Mouse (Mus musculus): ENCODE data around the gene Fmnl1.

Fmnl1 gene

GRCm38 (mm10) chr11:103170494-103171285 lies at the start of gene Fmnl1:
Fmnl1 (plus strand) TSS chr11:103171107.
- peak; percentile 27 for DNase-seq (ENCODE audit: low read depth, low spot score)

- no peak for DNase-seq (ENCODE audit: low read depth, low spot score)
Measured at GRCm38 (mm10) chr11:103131701-103132575, 39.0 kb upstream of the Fmnl1 start, which contains the start of gene Hexim2. Hexim2 (plus strand) TSS chr11:103132429.

GRCm38 (mm10) chr11:103132576-103133455 lies 38.1 kb upstream of the Fmnl1 start:
- peak; percentile 100 for DNase-seq (ENCODE audit: low read depth, low spot score)

- no peak for DNase-seq (ENCODE audit: low read depth, low spot score)
Measured at GRCm38 (mm10) chr11:103133456-103134185, 37.3 kb upstream of the Fmnl1 start.

DNA sequence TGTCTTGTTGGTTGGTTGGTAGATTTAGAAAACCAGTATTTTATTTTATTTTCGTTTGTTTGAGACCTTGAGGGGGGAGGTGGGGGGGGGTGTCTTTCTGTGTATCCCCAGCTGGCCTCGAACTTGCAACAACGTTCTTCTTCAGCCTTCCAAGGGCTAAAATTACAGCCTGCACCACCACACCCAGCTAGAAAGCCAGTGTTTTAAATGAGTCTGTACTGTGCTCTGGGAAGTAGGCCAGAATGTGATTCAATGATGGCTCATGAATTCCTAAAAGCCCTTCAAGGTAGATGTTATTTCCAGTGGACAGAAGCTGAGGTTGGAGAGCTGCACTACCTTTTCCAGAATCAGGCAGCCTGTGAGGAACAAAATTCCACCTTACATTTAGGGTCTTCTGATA lies 36.7 kb upstream of the Fmnl1 start:
- DNase-seq (ENCODE audit: low read depth, low spot score), result no peak

GRCm38 (mm10) chr11:103136039-103136577 lies 34.8 kb upstream of the Fmnl1 start:
- DNase-seq (ENCODE audit: low read depth, low spot score), result no peak

DNA sequence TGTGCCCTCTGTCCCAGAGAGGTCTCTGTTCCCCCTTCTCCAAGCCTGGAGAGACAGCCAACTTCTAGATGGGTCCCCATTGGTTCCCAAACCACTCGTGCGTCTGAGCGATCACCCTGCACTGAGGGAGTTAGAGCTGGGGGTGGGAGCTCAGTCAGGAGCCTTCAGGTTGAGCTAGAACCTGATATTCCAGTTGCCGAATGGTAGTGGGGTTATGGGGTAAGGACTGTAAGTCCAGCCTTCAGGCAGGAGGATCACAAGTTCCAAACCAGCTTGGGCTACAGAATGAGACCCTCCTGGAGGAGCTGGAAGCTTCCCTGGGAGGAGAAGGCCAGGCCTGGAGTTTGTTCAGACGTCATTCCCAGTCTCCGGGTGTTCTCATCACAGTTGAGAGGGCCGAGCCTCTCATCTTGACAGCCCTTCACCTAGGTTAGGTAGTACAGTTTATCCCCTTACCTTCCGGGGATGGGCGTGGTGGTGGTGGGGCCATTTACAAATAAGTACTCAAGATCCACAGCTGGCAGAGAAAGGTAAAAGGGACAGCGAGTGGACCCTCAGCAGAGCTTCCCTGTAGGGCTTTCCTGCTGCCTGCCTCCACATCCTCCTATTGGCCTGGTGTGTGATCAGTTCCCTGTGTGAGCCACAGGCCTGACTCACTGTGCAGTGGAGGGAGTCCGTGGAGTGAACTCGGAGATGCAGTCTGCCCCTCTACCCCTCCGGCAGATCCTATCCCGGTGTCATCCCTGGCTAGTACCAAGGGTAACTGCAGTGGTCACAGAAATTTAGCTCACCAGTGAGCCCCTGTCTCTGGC lies 30.8 kb upstream of the Fmnl1 start:
- DNase-seq (ENCODE audit: low read depth, low spot score), result no peak

DNA sequence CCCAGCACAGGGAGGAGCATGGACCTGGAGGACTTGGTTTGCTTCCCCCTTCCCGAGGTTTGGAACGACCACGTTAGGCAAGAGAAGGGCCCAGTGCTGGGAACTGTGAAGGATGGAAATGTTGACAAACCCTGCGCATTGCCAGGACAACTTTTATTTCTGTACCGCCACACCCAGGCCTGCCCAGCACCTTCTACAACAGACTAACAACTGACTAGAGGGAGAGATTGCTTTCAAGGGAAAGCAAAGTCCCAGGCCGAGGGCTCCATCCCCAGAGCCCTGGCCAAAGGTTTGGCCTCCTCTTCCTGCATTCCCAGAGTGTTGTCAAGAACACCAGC lies 30.2 kb upstream of the Fmnl1 start:
- no peak for DNase-seq (ENCODE audit: low read depth, low spot score)

DNA sequence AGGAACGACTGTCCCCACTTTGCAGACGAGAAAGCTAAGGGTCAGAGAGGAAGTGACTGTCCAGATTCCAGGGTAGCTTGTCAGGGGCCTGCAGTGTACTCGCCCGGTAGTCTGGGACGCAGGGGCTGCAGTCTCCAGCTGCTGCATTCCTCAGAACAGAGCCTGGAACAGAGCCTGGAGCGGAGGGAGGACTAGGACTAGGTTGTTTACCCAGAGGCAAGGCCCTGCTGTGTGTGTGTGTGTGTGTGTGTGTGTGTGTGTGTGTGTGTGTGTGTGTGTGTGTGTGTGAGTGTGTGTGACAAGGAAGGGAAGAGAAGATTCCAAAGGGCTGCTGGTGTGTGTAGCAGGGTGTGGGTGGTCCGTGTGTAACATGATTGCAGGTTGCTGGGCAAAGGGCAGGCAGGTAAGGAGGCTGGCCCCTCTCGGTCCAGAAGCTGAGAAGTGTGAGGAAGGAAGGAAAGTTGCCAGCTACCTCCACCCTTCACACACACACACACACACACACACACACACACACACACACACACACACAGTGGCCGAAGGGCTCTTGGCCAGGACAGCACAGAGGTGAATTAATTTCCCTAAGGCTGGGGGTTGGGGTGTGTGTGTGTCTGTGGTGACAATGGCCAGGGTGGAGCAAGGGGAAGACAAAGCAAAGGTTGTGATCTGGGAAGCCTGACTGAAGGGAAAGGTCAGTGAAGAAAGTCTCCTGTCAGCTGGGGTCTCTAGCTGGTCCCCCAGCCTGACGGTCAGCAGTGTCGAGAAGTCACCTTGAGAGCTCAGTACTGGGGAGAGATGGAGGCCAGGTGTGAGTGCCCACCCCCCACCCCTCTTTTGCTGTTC lies 29.6 kb upstream of the Fmnl1 start:
- DNase-seq (ENCODE audit: low read depth, low spot score), result no peak

DNA sequence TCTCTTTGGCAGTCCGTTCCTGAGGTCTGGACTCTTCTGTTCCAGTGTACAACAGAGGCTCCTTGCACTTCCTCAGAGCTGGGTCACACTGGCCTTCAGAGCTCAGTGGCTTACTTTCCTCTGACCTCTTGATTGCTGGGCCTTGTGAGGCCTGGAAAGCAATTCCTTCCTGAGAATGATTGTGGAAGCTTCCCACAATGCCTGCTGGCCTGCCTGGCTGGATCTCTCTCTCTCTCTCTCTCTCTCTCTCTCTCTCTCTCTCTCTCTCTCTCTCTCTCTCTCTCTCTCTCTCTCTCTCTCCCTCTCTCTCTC lies 29.0 kb upstream of the Fmnl1 start:
- no peak for DNase-seq (ENCODE audit: low read depth, low spot score)

GRCm38 (mm10) chr11:103142441-103143182 lies 28.3 kb upstream of the Fmnl1 start:
- DNase-seq (ENCODE audit: low read depth, low spot score), result peak; percentile 69

- DNase-seq (ENCODE audit: low read depth, low spot score), result no peak
Measured at GRCm38 (mm10) chr11:103144309-103145285, 26.3 kb upstream of the Fmnl1 start.

DNA sequence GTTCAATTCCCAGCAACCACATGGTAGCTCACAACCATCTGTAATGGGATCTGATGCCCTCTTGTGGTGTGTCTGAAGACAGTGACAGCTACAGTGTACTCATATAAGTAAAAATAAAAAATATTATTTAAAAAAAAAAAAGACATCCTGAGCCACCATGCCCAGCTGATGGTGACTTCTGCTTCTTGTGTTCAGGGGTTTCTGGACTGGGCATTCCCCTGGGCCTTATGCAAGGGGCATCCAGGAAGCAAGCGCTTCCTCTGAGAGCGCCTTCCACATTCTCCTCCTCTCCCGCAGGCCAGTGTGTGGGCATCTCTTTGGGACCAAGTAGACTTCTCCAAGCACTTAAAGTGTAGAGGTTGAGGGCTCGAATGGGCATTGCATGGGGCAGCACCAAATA lies 24.5 kb upstream of the Fmnl1 start:
- no peak for DNase-seq (ENCODE audit: low read depth, low spot score)

- no peak for DNase-seq (ENCODE audit: low read depth, low spot score)
Measured at GRCm38 (mm10) chr11:103147766-103148165, 23.1 kb upstream of the Fmnl1 start.

GRCm38 (mm10) chr11:103149771-103150170 lies 21.1 kb upstream of the Fmnl1 start:
- DNase-seq (ENCODE audit: low read depth, low spot score), result no peak

GRCm38 (mm10) chr11:103158621-103159478 lies 12.1 kb upstream of the Fmnl1 start:
- peak; percentile 84 for DNase-seq (ENCODE audit: low read depth, low spot score)
